Mouse (Mus musculus) stomach, embryonic 16.5 days (tissue): ENCODE measurements around the gene Kalrn. TPM values are rescaled to one million over a fixed set of nuclear protein-coding genes. Genes with fewer than 3 reads are reported as not detected.

Experiments
- ATAC-seq: fragments of 200-750 bp; cut with Nextera tagmentation; 2 replicates; pipeline ENCODE4 v1.8.0; 2017; ENCODE audit warnings: moderate number of reproducible peaks, moderate TSS enrichment; ENCODE audit not compliant: insufficient read depth, low FRiP score
- H3K27ac ChIP-seq: fragments of 300-500 bp; sonication (generic); 2 replicates; pipeline ENCODE4 v1.5.1; 2014; ENCODE audit warnings: low read length
- H3K27me3 ChIP-seq: fragments of 300-500 bp; sonication (generic); 2 replicates; pipeline ENCODE4 v1.6.1; 2014; ENCODE audit warnings: low read length, control low read depth, mixed read lengths; ENCODE audit not compliant: control insufficient read depth, insufficient read depth
- H3K36me3 ChIP-seq: fragments of 300-500 bp; sonication (generic); 2 replicates; pipeline ENCODE4 v1.6.1; 2014; ENCODE audit warnings: low read length; ENCODE audit not compliant: control insufficient read depth, insufficient read depth
- H3K4me1 ChIP-seq: fragments of 300-500 bp; sonication (generic); 2 replicates; pipeline ENCODE4 v1.6.1; 2014; ENCODE audit warnings: low read length, control low read depth, mixed read lengths; ENCODE audit not compliant: control insufficient read depth, insufficient read depth
- H3K4me2 ChIP-seq: fragments of 300-500 bp; sonication (generic); 2 replicates; pipeline ENCODE4 v1.6.1; 2014; ENCODE audit warnings: low read depth, low read length, mixed read lengths
- H3K4me3 ChIP-seq: fragments of 300-500 bp; sonication (generic); replicated peaks from 2 replicates; pipeline ENCODE4 v1.5.1; 2014; ENCODE audit warnings: mild to moderate bottlenecking, low read length
- H3K9ac ChIP-seq: fragments of 300-500 bp; sonication (generic); 2 replicates; pipeline ENCODE4 v1.6.1; 2014; ENCODE audit warnings: low read length
- H3K9me3 ChIP-seq: fragments of 300-500 bp; sonication (generic); replicated peaks from 2 replicates; pipeline ENCODE4 v1.6.1; 2016; ENCODE audit warnings: low read length, control low read depth; ENCODE audit not compliant: control insufficient read depth
- WGBS: fragments of 180-500 bp; shearing (Covaris S2); extraction: QIAGEN DNeasy Blood & Tissue Kit; methylation state at CpG from one replicate; pipeline ENCODE4 v1.1.7; 2014; 5-methylcytosine and 5-hydroxymethylcytosine counted together
- polyA plus RNA-seq: library from polyadenylated mRNA; unstranded; fragments of >200 nt; fragmentation: Nextera tagmentation; extraction: Ambion mirVana; gene quantifications from 2 replicates; pipeline ENCODE4 v1.2.1, GENCODE M21; 2015

Gene Kalrn
- polyA plus RNA-seq, 1 experiment from 2014 or later, result 22.7 TPM

- no peaks in the 10 kb centered on the region for H3K27me3 ChIP-seq
- H3K9me3 ChIP-seq, result no peaks in the 10 kb centered on the region
- H3K4me2 ChIP-seq, result no peak overlapping the region
- no peaks in the 10 kb centered on the region for H3K4me1 ChIP-seq
- H3K36me3 ChIP-seq, result no peaks in the 10 kb centered on the region
- H3K9ac ChIP-seq, result no peak overlapping the region
- no peak overlapping the region for H3K27ac ChIP-seq
- H3K4me3 ChIP-seq, result no peak overlapping the region
- ATAC-seq, result no peak
Measured at GRCm38 (mm10) chr16:34502110-34502509, 71.2 kb downstream of the Kalrn start.

GRCm38 (mm10) chr16:34494741-34495140 lies 78.6 kb downstream of the Kalrn start:
- H3K4me3 ChIP-seq, result no peak overlapping the region
- WGBS, result 83% methylated on average over 1 of the region's 1 CpGs
- no peak overlapping the region for H3K4me2 ChIP-seq
- no peak for ATAC-seq
- no peak overlapping the region for H3K9ac ChIP-seq
- no peaks in the 10 kb centered on the region for H3K27me3 ChIP-seq
- H3K4me1 ChIP-seq, result peaks cover 21% of the 10 kb centered on the region
- no peaks in the 10 kb centered on the region for H3K36me3 ChIP-seq
- H3K9me3 ChIP-seq, result no peaks in the 10 kb centered on the region
- no peak overlapping the region for H3K27ac ChIP-seq

- Histone ChIP-seq H3K36me3 (no peaks in the 10 kb centered on the region), H3K9me3 (no peaks in the 10 kb centered on the region), H3K4me2 (no peak overlapping the region), H3K27ac (peak overlapping the region; percentile 16), H3K27me3 (no peaks in the 10 kb centered on the region), H3K4me1 (peaks cover 22% of the 10 kb centered on the region), H3K4me3 (no peak overlapping the region), H3K9ac (no peak overlapping the region)
- WGBS, result 50% methylated on average over 3 of the region's 3 CpGs
- ATAC-seq, result peak; percentile 17; the same call in 1 of the 2 replicates
Measured at GRCm38 (mm10) chr16:34493914-34494313, 79.4 kb downstream of the Kalrn start.

- Histone ChIP-seq H3K36me3 (no peaks in the 10 kb centered on the region), H3K4me2 (no peak overlapping the region), H3K27me3 (no peaks in the 10 kb centered on the region), H3K9me3 (no peaks in the 10 kb centered on the region), H3K27ac (no peak overlapping the region), H3K4me3 (no peak overlapping the region), H3K9ac (no peak overlapping the region), H3K4me1 (peaks cover 23% of the 10 kb centered on the region)
- ATAC-seq, result no peak
- 73% methylated on average over 8 of the region's 8 CpGs for WGBS
Measured at GRCm38 (mm10) chr16:34491225-34491624, 82.1 kb downstream of the Kalrn start.

GRCm38 (mm10) chr16:34490506-34490905 lies 82.8 kb downstream of the Kalrn start:
- peaks cover 28% of the 10 kb centered on the region for H3K4me1 ChIP-seq
- H3K27ac ChIP-seq, result no peak overlapping the region
- no peak for ATAC-seq
- no peaks in the 10 kb centered on the region for H3K36me3 ChIP-seq
- H3K9me3 ChIP-seq, result no peaks in the 10 kb centered on the region
- no peaks in the 10 kb centered on the region for H3K27me3 ChIP-seq
- no peak overlapping the region for H3K4me2 ChIP-seq
- WGBS, result 38% methylated on average over 8 of the region's 8 CpGs
- no peak overlapping the region for H3K9ac ChIP-seq
- no peak overlapping the region for H3K4me3 ChIP-seq

GRCm38 (mm10) chr16:34489805-34490325 lies 83.5 kb downstream of the Kalrn start:
- H3K9ac ChIP-seq, result no peak overlapping the region
- no peak overlapping the region for H3K4me3 ChIP-seq
- H3K36me3 ChIP-seq, result no peaks in the 10 kb centered on the region
- H3K27ac ChIP-seq, result no peak overlapping the region
- H3K9me3 ChIP-seq, result no peaks in the 10 kb centered on the region
- no peak overlapping the region for H3K4me2 ChIP-seq
- 54% methylated on average over 3 of the region's 3 CpGs for WGBS
- no peaks in the 10 kb centered on the region for H3K27me3 ChIP-seq
- ATAC-seq, result no peak
- H3K4me1 ChIP-seq, result peaks cover 32% of the 10 kb centered on the region

GRCm38 (mm10) chr16:34487823-34488222 lies 85.5 kb downstream of the Kalrn start:
- Histone ChIP-seq H3K27me3 (no peaks in the 10 kb centered on the region), H3K27ac (no peak overlapping the region), H3K4me2 (no peak overlapping the region), H3K9me3 (no peaks in the 10 kb centered on the region), H3K4me1 (peaks cover 23% of the 10 kb centered on the region), H3K36me3 (no peaks in the 10 kb centered on the region), H3K4me3 (no peak overlapping the region), H3K9ac (no peak overlapping the region)
- WGBS, result 92% methylated on average over 5 of the region's 5 CpGs
- no peak for ATAC-seq

GRCm38 (mm10) chr16:34487268-34487667 lies 86.1 kb downstream of the Kalrn start:
- WGBS, result 87% methylated on average over 7 of the region's 7 CpGs
- Histone ChIP-seq H3K4me3 (no peak overlapping the region), H3K36me3 (no peaks in the 10 kb centered on the region), H3K27ac (no peak overlapping the region), H3K9me3 (no peaks in the 10 kb centered on the region), H3K4me1 (peaks cover 23% of the 10 kb centered on the region), H3K27me3 (no peaks in the 10 kb centered on the region), H3K4me2 (no peak overlapping the region), H3K9ac (no peak overlapping the region)
- ATAC-seq, result no peak

- Histone ChIP-seq H3K4me3 (no peak overlapping the region), H3K4me1 (peaks cover 18% of the 10 kb centered on the region), H3K27me3 (no peaks in the 10 kb centered on the region), H3K9me3 (no peaks in the 10 kb centered on the region), H3K27ac (no peak overlapping the region), H3K4me2 (no peak overlapping the region), H3K36me3 (no peaks in the 10 kb centered on the region), H3K9ac (no peak overlapping the region)
- ATAC-seq, result no peak
- 73% methylated on average over 6 of the region's 6 CpGs for WGBS
Measured at GRCm38 (mm10) chr16:34485483-34485882, 87.8 kb downstream of the Kalrn start.

- H3K9ac ChIP-seq, result no peak overlapping the region
- ATAC-seq, result no peak
- no peak overlapping the region for H3K27ac ChIP-seq
- H3K36me3 ChIP-seq, result no peaks in the 10 kb centered on the region
- H3K27me3 ChIP-seq, result no peaks in the 10 kb centered on the region
- H3K9me3 ChIP-seq, result no peaks in the 10 kb centered on the region
- no peak overlapping the region for H3K4me3 ChIP-seq
- H3K4me2 ChIP-seq, result no peak overlapping the region
- 58% methylated on average over 3 of the region's 3 CpGs for WGBS
- peaks cover 16% of the 10 kb centered on the region; the same call in 1 of the 2 replicates for H3K4me1 ChIP-seq
Measured at GRCm38 (mm10) chr16:34484921-34485320, 88.4 kb downstream of the Kalrn start.
